Mouse (Mus musculus) 3134 (cell line): ENCODE results near the gene Pdgfc.

ENCODE experiments used
- DNase-seq: peaks from one replicate; pipeline ENCODE4 v3.0.0-alpha.2; 2011; ENCODE audit warnings: low spot score; ENCODE audit not compliant: insufficient read length; ENCODE audit errors: extremely low read depth

Pdgfc gene

GRCm38 (mm10) chr3:81036151-81036553 lies at the start of gene Pdgfc:
Gene Pdgfc (plus strand): TSS chr3:81036416.
- peak; percentile 49 for DNase-seq

- DNase-seq = no peak
Observed at GRCm38 (mm10) chr3:81009245-81009644, 27.0 kb upstream of the Pdgfc start.

- no peak for DNase-seq
Observed at GRCm38 (mm10) chr3:81009899-81010298, 26.3 kb upstream of the Pdgfc start.

- DNase-seq = peak; percentile 88
Observed at GRCm38 (mm10) chr3:81017385-81018051, 18.7 kb upstream of the Pdgfc start.

GRCm38 (mm10) chr3:81020064-81020463 lies 16.2 kb upstream of the Pdgfc start:
- DNase-seq = no peak

GRCm38 (mm10) chr3:81021783-81022182 lies 14.4 kb upstream of the Pdgfc start:
- DNase-seq = no peak

DNA sequence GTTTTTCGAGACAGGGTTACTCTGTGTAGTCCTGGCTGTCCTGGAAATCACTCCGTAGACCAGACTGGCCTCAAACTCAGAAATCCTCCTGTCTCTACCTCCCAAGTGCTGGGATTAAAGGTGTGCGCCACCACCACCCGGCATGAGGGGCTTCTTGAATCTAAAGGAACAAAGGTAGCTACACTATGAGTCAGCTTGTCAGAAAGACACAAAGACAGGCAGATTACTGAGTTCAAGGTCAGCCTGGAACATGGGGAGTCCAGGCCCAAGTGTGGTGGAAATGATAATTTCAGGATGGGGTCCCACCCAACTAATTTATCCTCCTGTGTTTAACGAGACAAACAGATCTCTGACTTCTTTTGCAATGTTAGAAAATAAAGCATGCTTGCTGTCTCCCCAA lies 13.9 kb upstream of the Pdgfc start:
- no peak for DNase-seq

DNA sequence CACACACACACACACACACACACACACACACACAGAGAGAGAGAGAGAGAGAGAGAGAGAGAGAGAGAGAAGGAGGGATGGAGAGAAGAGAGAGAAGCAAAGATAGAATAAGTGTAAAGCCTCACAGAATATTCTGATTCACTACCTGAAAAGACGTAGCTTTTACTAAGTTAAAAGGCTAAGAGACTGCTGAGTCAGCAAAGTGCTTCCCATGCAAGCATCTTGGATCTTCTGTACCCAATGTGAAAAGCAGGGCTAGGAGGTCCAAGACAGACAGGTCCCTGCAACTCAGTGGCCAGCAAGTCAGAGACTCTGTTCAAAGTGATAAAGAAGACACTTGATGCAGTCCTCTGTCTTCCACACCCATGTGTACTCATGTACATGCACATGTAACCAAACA lies 13.4 kb upstream of the Pdgfc start:
- DNase-seq = no peak

DNA sequence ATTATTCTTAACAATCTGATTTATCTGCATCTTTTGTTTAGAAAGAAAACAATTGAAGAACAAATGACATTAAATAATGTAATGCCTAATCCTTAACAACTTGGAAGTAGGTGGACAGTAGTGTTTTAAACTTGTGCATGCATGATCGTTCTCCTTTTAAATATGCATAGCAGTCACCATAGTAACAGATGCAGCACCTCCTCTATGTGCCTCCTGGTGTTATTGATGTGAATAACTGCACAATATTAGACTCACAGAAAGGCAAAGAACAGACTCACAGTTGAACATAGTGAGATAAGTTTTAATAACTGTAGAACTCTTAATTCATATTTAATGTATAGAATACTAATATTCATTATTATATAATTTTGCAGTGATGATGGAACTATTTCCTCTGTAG lies 12.6 kb upstream of the Pdgfc start:
- DNase-seq = no peak

DNA sequence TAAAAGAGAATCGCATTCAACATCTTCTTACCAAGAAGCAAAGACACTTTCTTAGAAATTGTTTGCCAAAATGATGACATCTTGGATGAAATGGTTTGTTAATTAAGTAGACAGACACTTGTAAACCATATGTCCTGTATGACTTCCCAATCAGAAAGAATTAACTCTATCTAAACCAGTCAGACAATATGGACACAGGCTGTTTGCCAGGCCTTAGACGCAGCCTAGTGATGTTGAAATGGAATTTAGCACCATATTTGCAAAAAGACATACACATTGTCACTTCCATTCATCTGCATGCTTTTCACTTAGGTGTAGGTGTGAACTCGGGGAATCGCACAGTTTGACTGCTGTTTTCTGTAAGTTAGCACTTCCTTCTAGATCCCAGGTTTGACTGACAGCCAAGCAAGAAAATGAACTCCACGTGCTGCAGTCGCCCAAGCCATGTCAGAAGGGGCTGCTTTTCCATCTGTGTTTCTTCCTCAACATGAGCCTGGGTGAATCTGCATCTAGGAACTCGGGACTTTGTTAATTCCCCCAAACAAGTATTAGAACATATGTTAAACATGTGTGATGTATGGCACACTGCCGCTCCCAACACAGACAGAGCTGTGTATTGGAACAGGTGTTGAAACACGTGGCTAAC lies 10.5 kb upstream of the Pdgfc start:
- DNase-seq = no peak

DNA sequence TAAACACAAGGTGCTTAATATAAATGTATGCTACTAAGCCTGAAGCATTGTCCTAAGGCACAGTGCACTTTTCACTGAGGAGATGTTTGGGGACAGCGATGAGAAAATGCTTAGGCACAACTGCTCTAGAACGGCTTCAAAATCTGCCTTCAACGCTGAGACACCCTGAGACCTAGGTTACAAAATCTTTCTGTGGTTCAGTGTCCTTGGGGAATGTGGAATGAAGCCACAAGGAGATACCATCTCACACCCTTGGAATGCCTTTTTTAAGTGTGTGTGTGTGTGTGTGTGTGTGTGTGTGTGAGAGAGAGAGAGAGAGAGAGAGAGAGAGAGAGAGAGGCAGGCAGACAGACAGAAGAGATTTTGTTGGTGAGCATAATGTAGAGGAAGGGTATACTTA lies 7.9 kb upstream of the Pdgfc start:
- peak; percentile 74 for DNase-seq

DNA sequence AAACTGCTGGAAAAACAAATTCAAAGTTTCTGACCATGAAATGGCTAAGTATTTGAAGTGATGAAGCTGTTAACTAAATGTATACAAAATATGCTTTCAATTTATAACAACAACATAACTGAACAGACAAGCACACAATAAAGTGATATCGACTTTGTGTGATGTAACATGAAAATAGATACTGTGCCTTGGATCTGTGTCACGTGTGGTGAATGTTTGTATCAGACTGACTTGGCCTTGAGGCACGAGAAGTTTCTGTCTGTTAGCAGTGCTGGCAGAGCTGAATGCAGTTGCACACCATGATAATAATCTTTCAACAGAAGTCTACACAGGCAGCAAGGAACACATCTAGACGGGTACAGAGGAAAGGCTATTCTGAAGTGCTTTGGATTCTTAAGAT lies 6.9 kb upstream of the Pdgfc start:
- DNase-seq = no peak

DNA sequence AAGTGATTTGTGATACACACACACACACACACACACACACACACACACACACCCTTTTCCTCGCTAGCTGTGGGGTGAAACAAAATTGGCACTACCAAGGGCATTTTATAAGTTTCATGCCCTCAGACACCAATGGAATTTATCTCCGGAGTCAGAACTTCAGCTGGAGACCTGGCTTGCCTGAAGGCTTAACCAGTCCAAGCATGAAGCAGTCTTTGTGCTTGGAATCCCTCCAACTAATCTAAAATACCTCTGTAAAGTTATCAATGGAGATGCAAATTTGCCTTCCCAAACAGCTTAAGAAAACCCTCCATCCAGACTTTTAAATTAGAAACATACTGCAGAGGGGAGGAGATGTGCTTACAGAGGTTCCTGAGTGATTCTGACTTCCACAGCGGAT lies 6.3 kb upstream of the Pdgfc start:
- peak; percentile 51 for DNase-seq

DNA sequence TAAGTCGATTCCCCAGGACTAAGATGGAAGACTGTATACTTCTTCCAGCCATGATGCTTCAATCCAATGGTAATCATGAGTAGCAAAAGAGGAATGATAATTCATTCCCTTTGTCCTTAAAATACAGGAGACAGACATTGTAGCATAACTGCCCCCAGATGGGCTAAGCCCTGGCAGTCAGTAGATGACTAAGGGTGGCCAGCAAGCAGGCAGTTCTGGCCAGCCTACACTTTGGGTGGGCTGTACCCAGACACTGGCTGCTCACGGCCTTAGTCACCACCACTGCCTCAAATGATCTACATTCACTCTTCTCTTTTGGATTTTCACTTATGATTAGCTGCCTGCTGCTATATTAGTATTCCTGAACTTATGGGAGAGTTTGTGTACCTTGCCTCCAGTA lies 5.9 kb upstream of the Pdgfc start:
- DNase-seq = peak; percentile 50

- DNase-seq = no peak
Observed at GRCm38 (mm10) chr3:81032014-81032413, 4.2 kb upstream of the Pdgfc start.

DNA sequence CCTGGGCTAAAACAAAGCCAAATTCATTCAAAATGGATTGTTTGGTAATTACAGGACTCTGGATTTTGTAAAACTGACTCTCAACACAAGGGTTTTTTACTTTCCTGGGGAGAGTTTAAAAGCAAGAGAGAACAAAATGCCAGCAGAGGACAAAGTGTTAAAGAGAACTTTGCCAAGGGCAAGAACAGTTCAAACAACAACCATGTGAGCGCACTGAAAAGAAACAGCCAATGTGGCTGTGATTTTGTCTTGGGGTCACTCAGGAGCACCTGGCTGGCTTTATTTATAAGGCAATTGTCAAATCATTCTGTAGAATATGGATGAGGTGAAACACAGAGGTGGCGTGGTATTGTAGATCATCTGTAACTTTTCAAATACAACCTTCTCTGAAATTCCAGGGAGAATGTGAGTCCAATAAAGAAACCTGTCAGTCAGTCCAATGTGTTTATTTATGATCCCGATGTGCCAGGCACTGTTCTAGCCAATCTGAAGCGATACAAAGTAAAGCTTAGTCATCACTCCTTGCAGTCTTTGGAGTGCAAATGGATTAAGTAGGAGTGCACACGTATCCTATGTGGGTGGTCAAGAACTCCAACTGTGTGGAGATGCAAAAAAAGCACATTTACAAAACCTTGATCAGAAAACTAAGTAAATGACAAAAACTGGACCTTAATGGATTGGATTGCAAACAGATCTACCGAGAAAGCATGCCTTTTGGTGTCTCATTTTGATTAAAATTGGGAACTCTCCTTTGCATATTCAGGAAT lies 1.7 kb upstream of the Pdgfc start:
- no peak for DNase-seq

DNA sequence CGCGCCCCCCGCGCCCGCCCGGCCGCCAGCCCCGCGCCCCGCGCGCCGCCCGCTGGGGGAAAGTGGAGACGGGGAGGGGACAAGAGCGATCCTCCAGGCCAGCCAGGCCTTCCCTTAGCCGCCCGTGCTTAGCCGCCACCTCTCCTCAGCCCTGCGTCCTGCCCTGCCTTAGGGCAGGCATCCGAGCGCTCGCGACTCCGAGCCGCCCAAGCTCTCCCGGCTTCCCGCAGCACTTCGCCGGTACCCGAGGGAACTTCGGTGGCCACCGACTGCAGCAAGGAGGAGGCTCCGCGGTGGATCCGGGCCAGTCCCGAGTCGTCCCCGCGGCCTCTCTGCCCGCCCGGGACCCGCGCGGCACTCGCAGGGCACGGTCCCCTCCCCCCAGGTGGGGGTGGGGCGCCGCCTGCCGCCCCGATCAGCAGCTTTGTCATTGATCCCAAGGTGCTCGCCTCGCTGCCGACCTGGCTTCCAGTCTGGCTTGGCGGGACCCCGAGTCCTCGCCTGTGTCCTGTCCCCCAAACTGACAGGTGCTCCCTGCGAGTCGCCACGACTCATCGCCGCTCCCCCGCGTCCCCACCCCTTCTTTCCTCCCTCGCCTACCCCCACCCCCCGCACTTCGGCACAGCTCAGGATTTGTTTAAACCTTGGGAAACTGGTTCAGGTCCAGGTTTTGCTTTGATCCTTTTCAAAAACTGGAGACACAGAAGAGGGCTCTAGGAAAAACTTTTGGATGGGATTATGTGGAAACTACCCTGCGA lies 517 bp downstream of the Pdgfc start:
- DNase-seq = peak; percentile 87

GRCm38 (mm10) chr3:81037312-81037859 lies 1.2 kb downstream of the Pdgfc start:
- DNase-seq = peak; percentile 82

- peak; percentile 72 for DNase-seq
Observed at GRCm38 (mm10) chr3:81039131-81039653, 3.0 kb downstream of the Pdgfc start.

DNA sequence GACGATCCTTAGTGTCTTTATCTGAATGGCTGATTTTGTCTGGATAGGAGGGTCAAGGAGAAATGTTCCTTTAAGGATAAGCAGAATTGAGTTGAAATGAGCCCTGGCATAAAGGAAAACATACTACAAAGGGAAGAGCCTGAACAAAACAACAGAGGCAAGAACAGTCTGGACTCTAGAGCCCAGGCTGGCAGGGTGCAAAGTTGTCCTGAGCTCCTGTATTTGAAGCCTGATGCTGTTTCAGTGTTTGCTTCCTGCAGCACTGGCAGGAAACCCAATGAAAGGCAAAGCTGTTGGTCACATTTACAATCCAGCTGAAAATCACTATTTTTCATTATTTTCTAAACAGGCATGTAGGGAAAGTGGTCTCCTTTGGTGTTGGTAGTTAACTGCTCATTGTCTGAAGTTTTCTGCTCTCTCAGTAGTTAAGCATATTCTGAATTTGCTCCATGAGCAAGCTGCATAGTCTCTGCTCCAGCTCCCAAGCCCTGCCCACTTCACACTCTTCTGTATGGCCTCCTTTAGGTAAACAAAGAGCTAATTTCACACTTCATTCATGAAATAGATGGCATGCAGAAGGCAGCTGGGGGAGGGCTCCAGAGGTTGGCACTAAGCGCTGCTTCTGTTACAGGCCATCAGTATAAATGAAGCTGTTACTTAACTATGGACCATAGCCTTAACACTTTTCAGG lies 8.6 kb downstream of the Pdgfc start:
- DNase-seq = no peak
